Mouse (Mus musculus): Measurements from ENCODE around the gene Agfg2.

- TF ChIP-seq CTCF (IDR thresholded peaks at IDR 0.05; ENCODE audit: borderline replicate concordance, extremely low read depth, insufficient read depth, insufficient read length) (no peak), POLR2A (IDR thresholded peaks at IDR 0.05; ENCODE audit: borderline replicate concordance, extremely low read depth, insufficient read depth, insufficient read length, poor library complexity, severe bottlenecking) (no peak)
These were observed 38.9 kb downstream of the Agfg2 start, which contains the start of gene Irs3 for GRCm38 (mm10) chr5:137645652-137646091.
